ENCODE assay signal across 8 mouse cellular contexts in genomic region chr4:40722687-40723460, GRCm38 (mm10). TPM values are rescaled to one million over a fixed set of nuclear protein-coding genes. Genes with fewer than 3 reads are reported as not detected.
DNase-seq lines count a peak whose midpoint lies in the region; ATAC-seq and TF ChIP-seq lines count a peak whose summit lies in the region.

No protein-coding gene starts in this region.

- TF ChIP-seq CTCF in embryonic fibroblast, embryonic 13.5 days (IDR thresholded peaks at IDR 0.05; ENCODE audit: borderline replicate concordance, insufficient read depth, low read length): no peak

- TF ChIP-seq POLR2A in embryonic fibroblast, embryonic 13.5 days (IDR thresholded peaks at IDR 0.05; ENCODE audit: low read depth, low read length): no peak; the same call in none of the 2 replicates

- H3K27ac ChIP-seq in embryonic fibroblast, embryonic 13.5 days (ENCODE audit: insufficient read depth, low read length): peak overlapping the region; percentile 91
- peak overlapping the region; percentile 88 to 99 for H3K27ac ChIP-seq in heart, embryonic 14.5 days (replicated peaks in 1 of 2; ENCODE audit: control insufficient read depth in 1 of 2, insufficient read depth in 1 of 2, low read depth in 2 of 2, low read length in 2 of 2)
- peak overlapping the region; percentile 100 for H3K27ac ChIP-seq in neural tube, embryonic 13.5 days (replicated peaks)

- H3K27me3 ChIP-seq in heart, embryonic 14.5 days (ENCODE audit: control insufficient read depth, insufficient read depth, low read length): no peaks in the 10 kb centered on the region
- no peaks in the 10 kb centered on the region for H3K27me3 ChIP-seq in neural tube, embryonic 13.5 days

- peak; percentile 82 for ATAC-seq in heart, embryonic 14.5 days (ENCODE audit: insufficient number of reproducible peaks, insufficient read depth, low FRiP score, low read depth)
- ATAC-seq in neural tube, embryonic 13.5 days (ENCODE audit: low read depth): peak; percentile 94

- peaks cover 7% of the 10 kb centered on the region for H3K4me1 ChIP-seq in embryonic fibroblast, embryonic 13.5 days (ENCODE audit: control insufficient read depth, insufficient read depth, low read length)
- H3K4me1 ChIP-seq in heart, embryonic 14.5 days (ENCODE audit: control insufficient read depth in 2 of 2, insufficient read depth in 2 of 2, low read length in 2 of 2): peaks cover 5 to 22% of the 10 kb centered on the region in 2 experiments
- H3K4me1 ChIP-seq in neural tube, embryonic 13.5 days (replicated peaks): peaks cover 53% of the 10 kb centered on the region

- peak; percentile 81 for DNase-seq in 3T3-L1 (ENCODE audit: low read depth, low spot score)
- peak; percentile 70 for DNase-seq in adipocyte (ENCODE audit: low spot score)
- peak; percentile 87 for DNase-seq in kidney, postnatal 10 days
- peak; percentile 74 to 76 for DNase-seq in lung, adult 18-20 months
- peak; percentile 85 for DNase-seq in testis, postnatal 10 days (ENCODE audit: low spot score)

- peak overlapping the region; percentile 89 for H3K4me2 ChIP-seq in heart, embryonic 14.5 days (ENCODE audit: low read length)
- peak overlapping the region; percentile 89 for H3K4me2 ChIP-seq in neural tube, embryonic 13.5 days

- peak overlapping the region; percentile 77 for H3K4me3 ChIP-seq in embryonic fibroblast, embryonic 13.5 days (ENCODE audit: insufficient read depth, low read length)
- H3K4me3 ChIP-seq in heart, embryonic 14.5 days (ENCODE audit: control insufficient read depth in 1 of 2, insufficient read depth in 1 of 2, low read depth in 1 of 2, low read length in 2 of 2): peak overlapping the region; percentile 63 to 98
- H3K4me3 ChIP-seq in neural tube, embryonic 13.5 days: peak overlapping the region; percentile 88

- peak overlapping the region; percentile 92 for H3K9ac ChIP-seq in heart, embryonic 14.5 days (ENCODE audit: low read length)
- H3K9ac ChIP-seq in neural tube, embryonic 13.5 days: peak overlapping the region; percentile 98

- under 1% methylated on average over 59 of the region's 62 CpGs for WGBS in heart, embryonic 14.5 days
- under 1% methylated on average over 54 of the region's 62 CpGs for WGBS in neural tube, embryonic 13.5 days

- H3K36me3 ChIP-seq in heart, embryonic 14.5 days (ENCODE audit: control insufficient read depth, insufficient read depth, low read length): peaks cover 39% of the 10 kb centered on the region
- H3K36me3 ChIP-seq in neural tube, embryonic 13.5 days: peaks cover 39% of the 10 kb centered on the region

- H3K9me3 ChIP-seq in heart, embryonic 14.5 days (ENCODE audit: control insufficient read depth, low read length): no peaks in the 10 kb centered on the region
- no peaks in the 10 kb centered on the region for H3K9me3 ChIP-seq in neural tube, embryonic 13.5 days

RNA-seq across cellular contexts. Expression of gene Dnaja1, which starts 0.9 kb away (rescaled TPM):
- 234 and 239 TPM in 2 replicates for polyA plus RNA-seq in embryonic fibroblast, embryonic 13.5 days (2011; ENCODE audit: insufficient read length, low read depth, missing spikeins)
- 218 and 239 TPM in 2 replicates for polyA plus RNA-seq in heart, embryonic 14.5 days (2014; fragmentation: Nextera tagmentation; extraction: Ambion mirVana)
- polyA plus RNA-seq in neural tube, embryonic 13.5 days (2015; fragmentation: Nextera tagmentation; extraction: Ambion mirVana): 784 and 823 TPM in 2 replicates

RNA-seq across cellular contexts. Expression of gene Aptx, which starts 19.9 kb away (rescaled TPM):
- 23.4 and 25.7 TPM in 2 replicates for polyA plus RNA-seq in embryonic fibroblast, embryonic 13.5 days (2011; ENCODE audit: insufficient read length, low read depth, missing spikeins)
- 25.1 and 29.0 TPM in 2 replicates for polyA plus RNA-seq in heart, embryonic 14.5 days (2014; fragmentation: Nextera tagmentation; extraction: Ambion mirVana)
- 55.4 and 56.2 TPM in 2 replicates for polyA plus RNA-seq in neural tube, embryonic 13.5 days (2015; fragmentation: Nextera tagmentation; extraction: Ambion mirVana)

RNA-seq across cellular contexts. Expression of gene Smu1, which starts 34.8 kb away (rescaled TPM):
- polyA plus RNA-seq in embryonic fibroblast, embryonic 13.5 days (2011; ENCODE audit: insufficient read length, low read depth, missing spikeins): 76.1 and 91.2 TPM in 2 replicates
- polyA plus RNA-seq in heart, embryonic 14.5 days (2014; fragmentation: Nextera tagmentation; extraction: Ambion mirVana): 100 and 102 TPM in 2 replicates
- 129 and 131 TPM in 2 replicates for polyA plus RNA-seq in neural tube, embryonic 13.5 days (2015; fragmentation: Nextera tagmentation; extraction: Ambion mirVana)

Comparison
In these comparisons a context has a peak if more than half of its experiments do, and no peak if none do; other contexts are left out.
1. Peak in every context shown above with its lines: DNase-seq, ATAC-seq, H3K4me3 ChIP-seq and H3K27ac ChIP-seq.